Mouse (Mus musculus) heart, adult 2 months (tissue): ENCODE data around the gene Hoxb8. TPM values are rescaled to one million over a fixed set of nuclear protein-coding genes. Genes with fewer than 3 reads are reported as not detected.

Experiments used
- DNase-seq, 2 experiments: peaks; one replicate each; pipeline ENCODE4 v3.0.0; 2021
- H3K27ac ChIP-seq: fragments of 200-600 bp; 2 replicates; pipeline ENCODE4 v1.8.1; 2022
- H3K27me3 ChIP-seq: fragments of 200-500 bp; 2 replicates; pipeline ENCODE4 v1.6.1; 2012; ENCODE audit warnings: mild to moderate bottlenecking, low read length, inconsistent platforms, mixed read lengths; ENCODE audit not compliant: control insufficient read depth, insufficient read depth
- H3K36me3 ChIP-seq: fragments of 200-500 bp; 2 replicates; pipeline ENCODE4 v1.6.1; 2012; ENCODE audit warnings: low read length, inconsistent platforms; ENCODE audit not compliant: control insufficient read depth, insufficient read depth
- H3K4me1 ChIP-seq: fragments of 200-500 bp; 2 replicates; pipeline ENCODE4 v1.6.1; 2011; ENCODE audit warnings: low read length; ENCODE audit not compliant: control insufficient read depth, insufficient read depth
- H3K4me3 ChIP-seq: fragments of 200-600 bp; 2 replicates; pipeline ENCODE4 v1.8.1; 2022
- H3K79me2 ChIP-seq: fragments of 200-500 bp; replicated peaks from 2 replicates; pipeline ENCODE4 v1.6.1; 2012; ENCODE audit warnings: mild to moderate bottlenecking, inconsistent platforms, low read length, moderate library complexity, mixed read lengths; ENCODE audit not compliant: control insufficient read depth, insufficient read depth
- H3K9ac ChIP-seq: fragments of 200-500 bp; 2 replicates; pipeline ENCODE4 v1.6.1; 2012; ENCODE audit warnings: low read depth, mild to moderate bottlenecking, control low read depth, inconsistent platforms, low read length, mixed read lengths
- CTCF ChIP-seq: fragments of 200-600 bp; IDR thresholded peaks from 2 replicates; pipeline ENCODE4 v1.8.1; 2022; ENCODE audit warnings: antibody characterized with exemption, mild to moderate bottlenecking, moderate library complexity
- EP300 ChIP-seq: fragments of 200-500 bp; IDR thresholded peaks from 2 replicates; pipeline ENCODE4 v1.6.1; 2011; ENCODE audit warnings: low read depth, low read length, control low read depth; ENCODE audit not compliant: insufficient read depth
- POLR2A ChIP-seq: fragments of 200-500 bp; IDR thresholded peaks from 2 replicates; pipeline ENCODE4 v1.6.1; 2011; ENCODE audit warnings: mild to moderate bottlenecking, low read depth, low read length, control low read depth; ENCODE audit not compliant: insufficient read depth
- WGBS: fragments of 180-500 bp; shearing (Covaris S2); methylation state at CpG from one replicate; pipeline ENCODE4 v1.1.7; 2018; 5-methylcytosine and 5-hydroxymethylcytosine counted together
- intact Hi-C: fragments of 180-260 bp; cut with DNase I; formaldehyde crosslinking; loops from one replicate; pipeline ENCODE4 v1.15.1; 2025
- polyA plus RNA-seq: library from polyadenylated mRNA; depleted of rRNA; stranded (reverse); fragments of >200 nt; gene quantifications from 2 replicates; pipeline ENCODE4 v1.2.3, GENCODE M21; 2012
- total RNA-seq, 2 experiments: library from RNA; stranded (reverse); gene quantifications; 2 replicates each; pipeline ENCODE4 v1.2.3; 2021

The Hoxb8 gene
- total and polyA plus RNA-seq, 3 experiments, result not detected

- Histone ChIP-seq H3K9ac (no peak overlapping the region), H3K36me3 (no peaks in the 10 kb centered on the region), H3K27ac (no peak overlapping the region; the same call in 1 of the 2 replicates), H3K79me2 (no peaks in the 10 kb centered on the region), H3K27me3 (peaks cover 11% of the 10 kb centered on the region), H3K4me3 (no peak overlapping the region), H3K4me1 (no peaks in the 10 kb centered on the region)
- intact Hi-C loops, result loop anchor here (1.0 to 2.0 kb wide), 2 partner anchors 27 to 39 kb away; no protein-coding TSS in a partner anchor
- no peak for DNase-seq
- TF ChIP-seq EP300 (no peak), CTCF (no peak), POLR2A (no peak)
- WGBS, result 26% methylated on average over 12 of the region's 12 CpGs
These were observed 32.2 kb downstream of the Hoxb8 start for GRCm38 (mm10) chr11:96313806-96314428.

- Histone ChIP-seq H3K27ac (peak overlapping the region; percentile 69), H3K36me3 (no peaks in the 10 kb centered on the region), H3K9ac (peak overlapping the region; percentile 37), H3K27me3 (peaks cover 12% of the 10 kb centered on the region), H3K79me2 (no peaks in the 10 kb centered on the region), H3K4me3 (peak overlapping the region; percentile 39), H3K4me1 (no peaks in the 10 kb centered on the region)
- WGBS, result 7% methylated on average over 34 of the region's 34 CpGs
- intact Hi-C loops, result loop anchor here (1.0 to 2.0 kb wide), 2 partner anchors 26 to 38 kb away; no protein-coding TSS in a partner anchor
- DNase-seq, result peak; percentile 46 to 48
- TF ChIP-seq CTCF (no peak), EP300 (no peak), POLR2A (no peak)
These were observed 33.1 kb downstream of the Hoxb8 start for GRCm38 (mm10) chr11:96314671-96315343.

GRCm38 (mm10) chr11:96315344-96315681 lies 33.6 kb downstream of the Hoxb8 start:
- peak overlapping the region; percentile 69 for H3K27ac ChIP-seq
- 19% methylated on average over 5 of the region's 5 CpGs for whole genome bisulfite sequencing

GRCm38 (mm10) chr11:96316696-96317607 lies 35.2 kb downstream of the Hoxb8 start:
- intact Hi-C loops, result no loop called here
- Histone ChIP-seq H3K79me2 (no peaks in the 10 kb centered on the region), H3K36me3 (no peaks in the 10 kb centered on the region), H3K4me1 (no peaks in the 10 kb centered on the region), H3K4me3 (no peak overlapping the region), H3K27ac (no peak overlapping the region), H3K27me3 (peaks cover 15% of the 10 kb centered on the region), H3K9ac (no peak overlapping the region)
- DNase-seq, result no peak
- WGBS, result 22% methylated on average over 18 of the region's 18 CpGs
- no peak for TF ChIP-seq POLR2A
- TF ChIP-seq EP300, result no peak
- TF ChIP-seq CTCF, result no peak

More at GRCm38 (mm10) chr11:96315344-96315681, 33.6 kb downstream of the Hoxb8 start:
- DNase-seq, result no peak
- no peak overlapping the region for H3K9ac ChIP-seq
- no peak for TF ChIP-seq POLR2A
- no peak for TF ChIP-seq CTCF
- no peak for TF ChIP-seq EP300
- H3K4me3 ChIP-seq, result peak overlapping the region; percentile 39
- no peaks in the 10 kb centered on the region for H3K4me1 ChIP-seq
- H3K79me2 ChIP-seq, result no peaks in the 10 kb centered on the region
- no peaks in the 10 kb centered on the region for H3K36me3 ChIP-seq
- H3K27me3 ChIP-seq, result peaks cover 15% of the 10 kb centered on the region
- intact Hi-C loops, result loop anchor here (2.0 kb wide), 1 partner anchor 37 kb away; no protein-coding TSS in a partner anchor

GRCm38 (mm10) chr11:96317608-96318367 lies 36.1 kb downstream of the Hoxb8 start, which contains the start of gene Hoxb4:
Hoxb4 (plus strand) TSS chr11:96318267.
- Histone ChIP-seq H3K36me3 (no peaks in the 10 kb centered on the region), H3K4me1 (no peaks in the 10 kb centered on the region), H3K9ac (peak within 1 kb of the TSS; percentile 49), H3K4me3 (peak within 1 kb of the TSS; percentile 51), H3K79me2 (no peaks in the 10 kb centered on the region), H3K27me3 (peaks cover 15% of the 10 kb centered on the region), H3K27ac (peak within 1 kb of the TSS; percentile 74)
- TF ChIP-seq POLR2A (no peak), EP300 (no peak), CTCF (no peak)
- intact Hi-C loops, result no loop called here
- 13% methylated on average over 28 of the region's 28 CpGs for WGBS
- no peak for DNase-seq
